Mouse (Mus musculus): ENCODE measurements around the gene Cdk5rap2. TPM values are rescaled to one million over a fixed set of nuclear protein-coding genes. Genes with fewer than 3 reads are reported as not detected.

Gene Cdk5rap2
- total and polyA plus RNA-seq, 2 experiments from 2014 or later: 8.9 to 19.9 TPM

DNA sequence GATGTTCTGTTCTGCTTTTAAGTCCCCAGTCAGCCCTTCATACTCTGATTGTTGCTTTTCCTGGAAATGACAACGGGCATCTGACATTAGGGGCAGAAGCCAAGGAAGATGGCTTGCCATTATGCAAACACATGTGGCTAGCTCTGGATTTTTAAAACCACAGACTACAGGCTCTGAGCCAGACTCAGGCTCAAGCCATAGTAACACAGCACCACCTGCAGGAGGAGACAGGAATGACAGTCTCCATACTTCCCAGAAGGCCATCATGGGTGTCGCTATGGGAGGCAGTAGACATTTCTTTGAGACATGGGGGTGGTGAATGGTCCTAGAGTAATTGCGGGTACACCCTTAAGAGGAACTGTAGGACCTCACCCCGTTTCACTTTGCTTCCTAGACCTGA, 103.0 kb downstream of the Cdk5rap2 start:
- Histone ChIP-seq H3K9ac (replicated peaks; ENCODE audit: low read length) (no peak overlapping the region), H3K4me2 (ENCODE audit: low read depth, low read length) (no peak overlapping the region), H3K36me3 (ENCODE audit: insufficient read depth, low read length) (no peaks in the 10 kb centered on the region), H3K9me3 (ENCODE audit: low read length) (no peaks in the 10 kb centered on the region), H3K4me3 (ENCODE audit: low read length) (no peak overlapping the region), H3K27me3 (ENCODE audit: insufficient read depth, low read length) (no peaks in the 10 kb centered on the region), H3K4me1 (ENCODE audit: insufficient read depth, low read length) (peaks cover 7% of the 10 kb centered on the region; the same call in 1 of the 2 replicates), H3K27ac (no peak overlapping the region)
- 57% methylated on average over 4 of the region's 4 CpGs for whole genome bisulfite sequencing
- ATAC-seq: no peak
- peak; percentile 94 for TF ChIP-seq CTCF (IDR thresholded peaks at IDR 0.05; ENCODE audit: low read depth)
- peak; percentile 80 for DNase-seq (ENCODE audit: low spot score)

- ATAC-seq: no peak
- Histone ChIP-seq H3K4me1 (ENCODE audit: insufficient read depth, low read length) (no peaks in the 10 kb centered on the region), H3K36me3 (ENCODE audit: insufficient read depth, low read length) (no peaks in the 10 kb centered on the region), H3K9me3 (ENCODE audit: low read length) (no peaks in the 10 kb centered on the region), H3K4me2 (ENCODE audit: low read depth, low read length) (no peak overlapping the region), H3K9ac (replicated peaks; ENCODE audit: low read length) (no peak overlapping the region), H3K27me3 (ENCODE audit: insufficient read depth, low read length) (no peaks in the 10 kb centered on the region), H3K27ac (no peak overlapping the region), H3K4me3 (ENCODE audit: low read length) (no peak overlapping the region)
- 89% methylated on average over 4 of the region's 4 CpGs for WGBS
- no peak for DNase-seq (ENCODE audit: low spot score)
- TF ChIP-seq CTCF (IDR thresholded peaks at IDR 0.05; ENCODE audit: low read depth): no peak
Observed at GRCm38 (mm10) chr4:70303870-70304269, 106.4 kb downstream of the Cdk5rap2 start.

GRCm38 (mm10) chr4:70301187-70301586, 109.1 kb downstream of the Cdk5rap2 start:
- Histone ChIP-seq H3K4me2 (ENCODE audit: low read depth, low read length) (no peak overlapping the region), H3K27ac (no peak overlapping the region), H3K4me1 (ENCODE audit: insufficient read depth, low read length) (no peaks in the 10 kb centered on the region), H3K27me3 (ENCODE audit: insufficient read depth, low read length) (no peaks in the 10 kb centered on the region), H3K36me3 (ENCODE audit: insufficient read depth, low read length) (peaks cover 5% of the 10 kb centered on the region; the same call in 1 of the 2 replicates), H3K4me3 (ENCODE audit: low read length) (no peak overlapping the region), H3K9ac (replicated peaks; ENCODE audit: low read length) (no peak overlapping the region), H3K9me3 (ENCODE audit: low read length) (no peaks in the 10 kb centered on the region)
- TF ChIP-seq CTCF (IDR thresholded peaks at IDR 0.05; ENCODE audit: low read depth): peak; percentile 51
- ATAC-seq (peak; percentile 74), DNase-seq (ENCODE audit: low spot score) (peak; percentile 62)
- WGBS: 67% methylated on average over 9 of the region's 9 CpGs

- H3K9me3 ChIP-seq (ENCODE audit: low read length): no peaks in the 10 kb centered on the region
- no peak overlapping the region for H3K4me3 ChIP-seq (ENCODE audit: low read length)
- ATAC-seq (no peak), DNase-seq (ENCODE audit: low spot score) (peak; percentile 22)
- no peaks in the 10 kb centered on the region for H3K27me3 ChIP-seq (ENCODE audit: insufficient read depth, low read length)
- H3K4me2 ChIP-seq (ENCODE audit: low read depth, low read length): no peak overlapping the region
- no peaks in the 10 kb centered on the region for H3K36me3 ChIP-seq (ENCODE audit: insufficient read depth, low read length)
- peak overlapping the region; percentile 20; the same call in 1 of the 2 replicates for H3K27ac ChIP-seq
- 67% methylated on average over 6 of the region's 6 CpGs for WGBS
- TF ChIP-seq CTCF (IDR thresholded peaks at IDR 0.05; ENCODE audit: low read depth): no peak
- H3K4me1 ChIP-seq (ENCODE audit: insufficient read depth, low read length): no peaks in the 10 kb centered on the region
- H3K9ac ChIP-seq (replicated peaks; ENCODE audit: low read length): no peak overlapping the region
Observed at GRCm38 (mm10) chr4:70289361-70289760, 120.9 kb downstream of the Cdk5rap2 start.

DNA sequence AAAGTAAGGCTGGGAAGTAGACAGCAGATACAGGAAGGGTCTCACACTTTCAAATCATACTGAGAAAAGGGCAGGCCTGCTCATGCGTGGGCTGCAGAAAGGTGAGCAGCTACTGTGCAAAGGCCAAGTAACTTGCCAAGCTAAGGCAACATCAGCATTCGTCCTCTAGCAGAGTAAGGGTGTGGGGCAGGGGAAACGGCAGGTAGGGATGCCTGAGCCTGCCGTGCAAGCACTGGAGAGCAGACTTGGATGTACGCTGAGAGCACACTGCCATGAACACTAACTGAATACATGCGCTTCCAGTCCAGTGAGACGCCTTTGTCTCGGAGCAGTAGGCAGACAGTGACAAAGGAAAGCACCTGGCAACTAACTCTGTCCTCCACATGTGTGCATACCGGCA, 127.1 kb downstream of the Cdk5rap2 start:
- 0 out of 2 replicates have a peak, but pooled peaks cover 3% of the 10 kb centered on the region for H3K36me3 ChIP-seq (ENCODE audit: insufficient read depth, low read length)
- no peak for TF ChIP-seq CTCF (IDR thresholded peaks at IDR 0.05; ENCODE audit: low read depth)
- no peak overlapping the region for H3K27ac ChIP-seq
- H3K4me3 ChIP-seq (ENCODE audit: low read length): no peak overlapping the region
- ATAC-seq (0 out of 2 replicates have a peak, but pooled peaks have one; percentile 19), DNase-seq (ENCODE audit: low spot score) (no peak)
- WGBS: 84% methylated on average over 9 of the region's 9 CpGs
- no peak overlapping the region for H3K9ac ChIP-seq (replicated peaks; ENCODE audit: low read length)
- no peaks in the 10 kb centered on the region for H3K27me3 ChIP-seq (ENCODE audit: insufficient read depth, low read length)
- no peaks in the 10 kb centered on the region for H3K4me1 ChIP-seq (ENCODE audit: insufficient read depth, low read length)
- no peak overlapping the region for H3K4me2 ChIP-seq (ENCODE audit: low read depth, low read length)
- no peaks in the 10 kb centered on the region for H3K9me3 ChIP-seq (ENCODE audit: low read length)

- WGBS: 89% methylated on average over 4 of the region's 4 CpGs
- no peak for ATAC-seq
- Histone ChIP-seq H3K36me3 (ENCODE audit: insufficient read depth, low read length) (0 out of 2 replicates have a peak, but pooled peaks cover 3% of the 10 kb centered on the region), H3K4me1 (ENCODE audit: insufficient read depth, low read length) (no peaks in the 10 kb centered on the region), H3K27ac (no peak overlapping the region), H3K4me2 (ENCODE audit: low read depth, low read length) (no peak overlapping the region), H3K27me3 (ENCODE audit: insufficient read depth, low read length) (no peaks in the 10 kb centered on the region), H3K9me3 (ENCODE audit: low read length) (no peaks in the 10 kb centered on the region), H3K4me3 (ENCODE audit: low read length) (no peak overlapping the region), H3K9ac (replicated peaks; ENCODE audit: low read length) (no peak overlapping the region)
- TF ChIP-seq CTCF (IDR thresholded peaks at IDR 0.05; ENCODE audit: low read depth): no peak
- DNase-seq (ENCODE audit: low spot score): no peak
Observed at GRCm38 (mm10) chr4:70278882-70279281, 131.4 kb downstream of the Cdk5rap2 start.

DNA sequence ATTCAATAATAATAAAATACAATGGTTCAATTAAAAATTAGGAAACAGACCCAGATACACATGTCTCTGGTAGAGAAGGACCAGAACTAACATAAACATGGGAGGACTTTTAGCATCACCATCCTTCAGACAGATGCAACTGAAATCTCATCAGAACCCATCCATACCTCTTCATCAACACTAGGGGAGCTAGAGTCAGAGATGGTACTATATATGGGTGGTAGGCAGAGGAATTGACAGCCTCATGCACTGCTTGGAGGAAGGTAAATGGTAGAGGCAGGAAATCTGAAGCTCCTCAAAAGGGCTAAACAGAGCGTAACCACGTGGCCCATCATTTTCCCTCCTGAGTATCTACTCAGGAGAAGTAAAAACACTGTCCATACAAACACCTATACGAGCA, 132.2 kb downstream of the Cdk5rap2 start:
- peak; percentile 40 for TF ChIP-seq CTCF (IDR thresholded peaks at IDR 0.05; ENCODE audit: low read depth)
- Histone ChIP-seq H3K9me3 (ENCODE audit: low read length) (no peaks in the 10 kb centered on the region), H3K27me3 (ENCODE audit: insufficient read depth, low read length) (no peaks in the 10 kb centered on the region), H3K4me3 (ENCODE audit: low read length) (no peak overlapping the region), H3K9ac (replicated peaks; ENCODE audit: low read length) (no peak overlapping the region), H3K4me1 (ENCODE audit: insufficient read depth, low read length) (no peaks in the 10 kb centered on the region), H3K36me3 (ENCODE audit: insufficient read depth, low read length) (0 out of 2 replicates have a peak, but pooled peaks cover 3% of the 10 kb centered on the region), H3K27ac (no peak overlapping the region), H3K4me2 (ENCODE audit: low read depth, low read length) (no peak overlapping the region)
- DNase-seq (ENCODE audit: low spot score) (no peak), ATAC-seq (no peak)
- WGBS: 87% methylated on average over 3 of the region's 3 CpGs
